Mouse (Mus musculus) urinary bladder, postnatal 36 days (tissue): ENCODE measurements around the gene Tln2.
A peak's percentile ranks its signal among the peaks of the same experiment; 100 is the strongest.

Experiments used
- DNase-seq, 2 experiments: peaks; one replicate each; pipeline ENCODE4 v3.0.0; 2022; ENCODE audit warnings: low spot score in 2 of 2, mixed read lengths in 1 of 2

Tln2 gene

DNA sequence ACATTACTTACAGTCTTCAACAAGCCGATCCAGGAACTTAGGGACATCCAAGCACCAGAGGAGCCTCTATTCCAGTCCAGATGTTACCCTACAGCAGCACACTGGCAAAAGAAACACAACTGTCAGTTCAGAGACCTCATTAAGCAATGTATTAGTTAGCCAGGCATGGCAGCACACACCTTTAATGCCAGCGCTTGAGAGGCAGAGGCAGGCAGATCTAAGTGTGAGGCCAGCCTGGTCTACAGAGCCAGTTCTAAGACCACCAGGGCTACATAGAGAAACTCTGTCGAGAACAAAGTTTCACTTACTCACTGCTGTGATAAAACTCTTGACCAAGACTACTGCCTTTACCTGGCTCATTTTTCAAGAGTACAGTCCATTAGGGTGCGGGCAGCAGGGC is at the start of gene Tln2:
TSS of gene Tln2 (minus strand) at position 101 of the 400 bp plus-strand sequence.
- DNase-seq: no peak

- no peak for DNase-seq
These were observed 49.7 kb upstream of the Tln2 start for GRCm38 (mm10) chr9:67609226-67609625.

DNA sequence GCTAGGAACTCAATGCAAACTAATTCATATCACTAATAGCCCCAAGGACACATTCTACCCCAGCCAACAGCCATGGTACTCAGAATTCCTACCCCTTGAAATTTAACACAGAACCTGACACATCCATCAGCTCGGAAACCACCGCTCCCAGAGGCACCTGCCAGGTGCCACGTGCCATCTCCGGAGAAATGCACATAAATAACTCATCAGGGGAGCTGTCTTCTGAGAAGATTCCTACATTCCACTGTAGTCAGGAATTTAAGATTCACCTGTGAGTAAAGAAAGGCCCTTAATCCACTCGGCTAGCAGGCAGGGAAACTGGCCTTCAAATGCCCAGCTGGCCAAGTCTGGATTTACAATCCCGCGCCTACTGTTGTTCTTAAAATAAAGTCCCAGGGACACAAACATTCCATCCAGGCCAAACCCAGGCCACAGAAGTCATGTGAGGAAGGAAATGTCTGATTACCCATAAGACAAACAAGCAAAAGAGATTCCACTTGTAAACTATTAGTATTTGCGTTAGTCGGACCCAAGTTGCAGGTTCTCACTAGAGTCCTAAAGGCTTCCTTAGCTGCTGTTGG is 48.4 kb upstream of the Tln2 start:
- DNase-seq: no peak

- no peak for DNase-seq
These were observed 47.8 kb upstream of the Tln2 start for GRCm38 (mm10) chr9:67607268-67607667.

DNA sequence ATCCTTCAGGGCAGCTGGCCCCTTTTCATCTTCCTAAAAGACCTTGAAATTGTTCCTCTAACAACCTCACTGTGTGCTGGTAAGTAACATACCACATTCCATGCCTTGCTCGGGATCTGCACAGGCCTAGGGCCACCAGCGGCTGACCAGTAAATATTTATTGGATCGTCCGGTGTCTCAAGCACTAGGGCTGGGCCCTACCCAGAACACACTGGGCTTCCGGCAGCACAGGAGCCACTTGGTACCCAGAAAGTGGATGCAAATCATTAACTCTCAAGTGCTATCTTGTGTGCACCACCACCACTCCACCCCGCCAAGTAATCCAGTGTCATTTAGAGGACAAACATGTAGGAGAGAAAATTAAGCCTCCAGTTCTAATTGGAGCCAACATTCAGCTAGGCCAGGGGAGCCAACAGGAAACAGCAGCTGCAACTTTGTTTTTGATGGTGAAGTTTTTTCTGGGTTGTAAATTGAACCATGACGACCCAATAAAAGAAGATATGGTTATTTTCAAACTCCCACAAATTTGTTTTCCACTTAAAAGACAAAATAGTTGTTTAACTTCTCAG is 46.4 kb upstream of the Tln2 start:
- no peak for DNase-seq

DNA sequence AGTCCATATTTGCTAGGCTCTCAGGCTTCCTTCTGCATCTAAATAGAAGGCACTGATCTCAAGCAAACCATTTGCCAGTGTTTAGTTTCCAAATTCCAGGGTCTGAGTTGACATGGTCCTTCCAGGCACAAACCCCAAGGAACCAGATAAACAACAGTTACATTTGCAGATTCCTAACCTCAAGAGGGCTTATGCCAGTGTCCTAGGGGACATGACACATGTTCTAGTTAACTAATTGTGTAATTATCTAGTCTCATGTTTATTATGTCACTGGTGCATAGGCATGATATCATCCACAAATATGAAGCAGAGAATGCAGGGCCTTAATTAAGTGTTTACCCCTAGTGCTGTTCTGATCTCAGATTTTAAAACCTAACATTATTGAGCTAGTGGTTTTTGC is 45.4 kb upstream of the Tln2 start:
- DNase-seq: no peak

- no peak for DNase-seq
These were observed 42.8 kb upstream of the Tln2 start for GRCm38 (mm10) chr9:67602347-67602746.

DNA sequence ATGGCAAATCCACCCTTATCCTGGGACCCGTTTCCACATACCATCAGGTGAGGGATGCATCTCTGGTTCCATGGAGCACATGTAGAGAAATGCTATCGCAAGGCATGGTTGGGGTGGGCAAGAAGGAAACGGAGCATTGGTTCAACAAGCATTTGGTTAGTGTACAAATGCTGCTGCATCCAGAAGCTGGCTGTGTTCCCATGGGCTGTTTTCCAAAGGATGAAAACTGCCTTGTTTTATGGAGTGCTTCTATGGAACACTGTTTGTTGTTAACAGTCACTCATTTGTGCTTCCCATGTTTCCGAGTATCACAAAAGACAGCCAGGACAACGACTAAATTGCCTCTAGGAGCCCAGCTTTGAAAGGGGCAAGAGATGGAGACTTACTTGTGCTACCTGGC is 35.7 kb upstream of the Tln2 start:
- DNase-seq: no peak

- DNase-seq: no peak
These were observed 34.1 kb upstream of the Tln2 start for GRCm38 (mm10) chr9:67593469-67594141.

DNA sequence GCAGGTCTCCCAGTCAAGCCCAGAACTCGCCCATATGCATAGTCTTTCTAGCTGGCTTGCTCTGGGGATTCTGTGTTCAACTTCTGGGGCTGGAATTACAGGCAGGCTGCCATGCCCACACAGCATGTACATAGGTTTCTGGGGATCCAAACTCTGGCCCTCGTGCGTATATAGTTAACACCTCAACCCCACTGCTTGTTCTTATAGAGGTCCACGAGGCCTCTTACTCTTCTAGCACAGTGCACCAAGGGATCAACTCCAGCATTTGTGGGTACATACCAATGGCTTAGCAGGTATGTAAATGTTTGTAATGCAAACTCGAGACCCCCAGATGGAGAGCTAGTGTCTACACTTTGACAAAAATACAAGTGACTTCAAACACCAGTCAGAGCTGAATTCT is 33.2 kb upstream of the Tln2 start:
- DNase-seq: no peak

GRCm38 (mm10) chr9:67587111-67587510 is 27.6 kb upstream of the Tln2 start:
- no peak for DNase-seq

DNA sequence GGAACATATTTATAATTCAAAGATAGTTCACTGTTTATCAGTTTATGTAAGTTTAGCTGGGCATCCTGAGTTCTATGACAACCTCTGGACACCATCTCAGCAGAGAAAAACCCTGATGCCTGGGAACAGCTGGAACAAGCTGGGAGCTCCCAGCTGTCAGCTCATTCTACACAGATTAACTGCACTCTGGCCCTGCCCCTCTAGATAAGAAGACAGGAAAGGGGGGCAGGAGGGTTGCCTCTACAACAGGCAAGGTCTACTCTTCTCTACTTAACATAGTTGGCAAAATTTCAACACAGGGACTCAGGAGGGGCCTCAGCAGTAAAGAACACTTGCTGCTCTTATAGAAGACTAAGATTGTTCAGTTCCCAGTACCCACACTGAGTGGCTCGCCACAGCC is 27.0 kb upstream of the Tln2 start:
- no peak for DNase-seq

- DNase-seq: peak; percentile 13 to 52
These were observed 25.4 kb upstream of the Tln2 start for GRCm38 (mm10) chr9:67584871-67585270.

DNA sequence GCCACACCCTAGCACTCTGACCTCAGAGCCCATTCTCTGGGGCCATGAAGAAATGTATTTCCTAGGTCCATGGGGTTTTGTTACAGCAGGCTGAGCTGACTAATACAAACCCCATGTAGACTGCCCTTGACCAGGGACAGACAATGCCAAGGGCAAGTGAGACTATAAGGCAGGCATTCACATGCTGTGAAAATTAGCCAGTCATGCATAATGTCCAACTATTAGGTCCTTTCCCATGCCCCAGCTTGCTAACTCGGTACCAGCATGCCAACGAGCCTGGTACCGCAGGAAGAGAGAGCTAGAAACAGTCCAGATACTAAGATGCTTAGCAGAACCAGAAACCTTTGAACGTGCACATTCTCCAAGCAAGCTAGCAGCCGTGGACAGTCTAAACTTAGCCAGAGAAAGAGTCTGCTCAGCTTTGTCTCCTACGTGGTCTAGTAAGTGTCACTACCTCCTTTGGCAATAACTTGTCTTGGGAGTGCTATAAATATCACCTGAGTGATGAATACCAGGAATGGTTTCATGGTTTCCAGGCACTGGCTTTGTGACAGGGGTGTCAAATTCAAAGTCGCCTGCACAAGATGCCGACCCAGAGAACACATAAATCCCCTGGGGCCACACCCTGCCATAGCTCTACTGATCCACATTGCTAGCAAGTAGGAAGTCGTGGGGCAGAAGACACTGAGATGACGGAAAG is 22.2 kb upstream of the Tln2 start:
- DNase-seq: no peak

DNA sequence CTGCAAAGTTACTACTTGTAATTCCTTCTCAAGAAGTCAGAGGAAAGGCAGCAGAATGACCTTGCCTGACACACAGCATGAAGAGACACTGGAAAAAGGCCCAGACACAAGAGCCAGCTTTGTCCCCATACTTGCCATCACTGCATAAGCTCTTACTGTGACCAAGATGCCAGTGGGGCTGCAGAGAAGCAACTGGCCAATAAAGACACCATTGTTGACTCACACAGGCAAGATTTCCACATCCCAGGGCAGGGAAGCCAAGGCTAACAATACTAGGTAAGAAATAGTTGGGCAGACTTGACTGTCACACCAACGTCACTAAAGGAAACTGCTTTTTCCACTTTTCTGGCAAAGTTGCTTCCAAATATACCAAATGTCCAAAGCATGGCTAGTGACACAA is 20.0 kb upstream of the Tln2 start:
- no peak for DNase-seq

DNA sequence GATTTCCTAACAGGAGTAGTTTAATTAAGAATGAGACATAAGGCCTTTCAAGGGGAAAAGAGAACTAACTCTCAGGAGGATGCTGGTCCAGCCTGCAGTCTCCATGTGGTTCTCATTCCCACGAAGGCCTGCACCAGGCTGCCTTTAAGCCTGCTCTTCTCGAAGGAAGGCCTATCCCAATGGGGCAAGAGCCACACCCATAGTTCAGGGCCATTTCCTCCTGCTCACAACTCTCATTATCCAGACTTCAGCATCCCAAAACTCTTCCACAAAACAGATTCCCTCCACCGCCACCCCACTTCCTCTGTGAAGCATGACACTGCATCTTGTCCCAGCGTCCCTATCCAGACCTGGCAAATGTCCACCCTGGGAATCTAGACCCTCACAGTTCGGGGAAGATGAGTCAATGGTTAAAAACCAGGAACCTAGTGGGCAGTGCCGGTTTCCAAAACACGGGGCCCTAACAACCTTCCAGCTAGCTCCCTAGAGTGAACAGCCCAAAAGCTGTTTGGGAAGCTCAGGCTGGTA is 15.3 kb upstream of the Tln2 start:
- DNase-seq: no peak

GRCm38 (mm10) chr9:67573683-67573979 is 14.1 kb upstream of the Tln2 start:
- DNase-seq: no peak

DNA sequence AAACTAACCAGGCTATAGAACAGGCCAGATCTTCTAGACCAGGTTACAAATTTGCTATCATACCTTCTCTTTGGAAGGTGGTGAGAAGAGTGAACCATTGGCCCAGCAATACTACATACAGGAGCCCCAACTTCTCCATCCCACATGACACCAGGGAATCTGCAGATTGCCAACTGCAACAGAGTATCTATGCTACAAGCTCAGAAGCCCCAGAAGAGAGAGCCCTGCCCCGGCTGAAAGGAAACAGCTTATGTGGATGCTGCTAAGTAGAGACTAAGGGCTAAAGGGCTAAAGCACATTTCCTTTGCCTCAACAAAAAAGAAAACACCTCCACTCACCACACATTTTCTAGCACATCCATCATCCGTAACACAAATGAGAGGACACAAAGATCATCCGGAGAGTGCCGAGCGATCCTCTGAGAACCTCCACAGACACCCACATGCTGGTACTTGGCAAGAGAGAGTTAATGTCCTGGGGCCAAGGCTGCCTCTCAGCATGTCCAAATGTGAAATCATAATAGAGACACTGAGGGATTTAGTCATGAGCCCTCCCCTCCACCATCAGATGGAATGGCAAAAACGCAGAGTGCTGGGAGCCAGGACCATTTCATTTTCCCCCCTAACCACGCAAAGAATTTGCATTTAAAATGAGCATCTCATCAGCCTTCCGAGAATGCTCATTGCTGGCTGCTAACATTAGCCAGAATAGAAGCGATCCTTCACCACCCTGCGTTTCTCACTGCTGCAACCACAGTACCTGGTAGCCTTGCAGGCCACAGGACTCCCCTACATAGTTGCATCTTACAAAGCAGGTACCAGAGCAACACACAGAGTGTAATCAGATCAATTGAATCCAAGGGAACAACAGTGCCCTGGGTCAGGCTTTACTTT is 13.5 kb upstream of the Tln2 start:
- no peak for DNase-seq

DNA sequence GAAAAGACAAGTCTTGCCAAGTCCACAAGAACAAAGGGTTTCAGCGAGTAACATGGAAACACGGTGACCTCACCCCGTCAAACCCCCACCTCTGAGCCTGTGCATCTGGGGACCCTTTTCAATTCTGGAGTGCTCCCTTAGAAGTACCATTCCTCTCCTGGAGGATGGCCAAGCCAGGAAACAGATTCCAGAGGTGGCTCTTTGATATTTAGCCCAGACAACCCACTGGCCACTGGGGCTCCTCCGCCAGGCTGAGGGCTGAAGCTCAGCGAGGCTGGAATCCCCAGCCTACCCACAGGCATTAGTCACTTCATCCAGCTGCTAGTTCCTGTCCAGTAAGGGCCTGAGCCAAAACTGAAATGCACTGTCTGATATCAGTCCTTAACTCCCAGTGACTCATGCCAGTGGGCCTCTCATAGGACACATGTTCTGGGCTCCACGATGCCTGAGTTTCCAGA is 6.3 kb upstream of the Tln2 start:
- peak in 1 of 2 experiments; percentile 36 for DNase-seq

- no peak for DNase-seq
These were observed 9.5 kb downstream of the Tln2 start for GRCm38 (mm10) chr9:67549811-67550501.

GRCm38 (mm10) chr9:67549332-67549731 is 10.2 kb downstream of the Tln2 start:
- peak in 1 of 2 experiments; percentile 36 for DNase-seq
